Comparison of ENCODE assay signal across 12 mouse cellular contexts in genomic region chrX:37110881-37111193, GRCm38 (mm10). TPM values are rescaled to one million over a fixed set of nuclear protein-coding genes. Genes with fewer than 3 reads are reported as not detected.
A peak's percentile ranks its signal among the peaks of the same experiment; 100 is the strongest.
DNase-seq lines count a peak whose midpoint lies in the region; ATAC-seq and TF ChIP-seq lines count a peak whose summit lies in the region.
"Had no signal": no experiment of that assay in that cellular context is flagged by ENCODE, and none has a peak within 500 bp of the region (broad histone marks: within the 10 kb centered on the region; RNA-seq: fewer than 3 reads in every experiment).

No protein-coding gene starts in this region.

- H3K4me3 ChIP-seq in heart, embryonic 12.5 days, result no peak overlapping the region
- peak overlapping the region; percentile 84; the same call in 1 of the 2 replicates for H3K4me3 ChIP-seq in layer of hippocampus, adult 2 months
- H3K4me3 ChIP-seq in limb, embryonic 13.5 days, result no peak overlapping the region

- no peaks in the 10 kb centered on the region for H3K36me3 ChIP-seq in heart, embryonic 12.5 days
- H3K36me3 ChIP-seq in limb, embryonic 13.5 days, result no peaks in the 10 kb centered on the region; the same call in 1 of the 2 replicates
- H3K36me3 ChIP-seq: midbrain, embryonic 12.5 days had no signal

- H3K27ac ChIP-seq in heart, embryonic 12.5 days (ENCODE audit: poor library complexity, severe bottlenecking), result no peak overlapping the region
- 0 out of 2 replicates have a peak overlapping the region, but pooled peaks have one; percentile 48 for H3K27ac ChIP-seq in layer of hippocampus, adult 2 months
- no peak overlapping the region for H3K27ac ChIP-seq in limb, embryonic 13.5 days

- no peaks in the 10 kb centered on the region for H3K9me3 ChIP-seq in heart, embryonic 12.5 days (replicated peaks)
- no peaks in the 10 kb centered on the region for H3K9me3 ChIP-seq in limb, embryonic 13.5 days
- H3K9me3 ChIP-seq: midbrain, embryonic 12.5 days had no signal

- ATAC-seq in heart, embryonic 12.5 days (ENCODE audit: insufficient number of reproducible peaks, low FRiP score), result no peak
- ATAC-seq in limb, embryonic 13.5 days (ENCODE audit: low FRiP score, low read depth), result no peak

- no peak for DNase-seq in heart, postnatal 14 days
- no peak for DNase-seq in layer of hippocampus, adult 2 months (ENCODE audit: low spot score in 2 of 2)
- DNase-seq in layer of hippocampus, postnatal 14 days (ENCODE audit: low spot score in 2 of 2), result no peak
- DNase-seq in 416B (ENCODE audit: low read depth), result peak; percentile 21
- no peak for DNase-seq in urinary bladder, postnatal 14 days (ENCODE audit: low spot score)
- DNase-seq in kidney, postnatal 25 days, result no peak

- TF ChIP-seq CTCF in layer of hippocampus, adult 2 months (conservative IDR thresholded peaks at IDR 0.05), result no peak

- 68% methylated on average over 4 of the region's 4 CpGs for WGBS in heart, embryonic 12.5 days
- WGBS in limb, embryonic 13.5 days, result 80% methylated on average over 4 of the region's 4 CpGs

- H3K4me2 ChIP-seq in heart, embryonic 12.5 days, result peak overlapping the region; percentile 26; the same call in 1 of the 2 replicates
- peak overlapping the region; percentile 25; the same call in 1 of the 2 replicates for H3K4me2 ChIP-seq in limb, embryonic 13.5 days (replicated peaks)

- H3K9ac ChIP-seq in heart, embryonic 12.5 days, result no peak overlapping the region
- H3K9ac ChIP-seq in limb, embryonic 13.5 days, result no peak overlapping the region
- H3K9ac ChIP-seq: midbrain, embryonic 12.5 days had no signal

- H3K4me1 ChIP-seq in heart, embryonic 12.5 days (replicated peaks), result no peaks in the 10 kb centered on the region
- H3K4me1 ChIP-seq in limb, embryonic 13.5 days, result no peaks in the 10 kb centered on the region
- H3K4me1 ChIP-seq: midbrain, embryonic 12.5 days had no signal

- intact Hi-C loops in heart, postnatal 14 days (cut with DNase I), result no loop called here

- H3K27me3 ChIP-seq in heart, embryonic 12.5 days (replicated peaks), result peaks cover 7% of the 10 kb centered on the region
- peaks cover 5% of the 10 kb centered on the region; the same call in 1 of the 2 replicates for H3K27me3 ChIP-seq in limb, embryonic 13.5 days

RNA-seq across cellular contexts. Expression of gene Upf3b, which starts 0.7 kb away (rescaled TPM):
- 13.7 and 14.3 TPM in 2 replicates for polyA plus RNA-seq in heart, embryonic 12.5 days (2016; fragmentation: Nextera tagmentation; extraction: Ambion mirVana)
- total RNA-seq in heart, postnatal 14 days (2021), result 10 to 100 TPM in 1 of 2 experiments, 1 to 10 TPM in 1; 6.7 to 10.2 TPM
- total RNA-seq in layer of hippocampus, adult 2 months (2021), result 10 to 100 TPM; 18.9 to 20.5 TPM
- total RNA-seq in layer of hippocampus, postnatal 14 days (2021), result 10 to 100 TPM; 19.1 to 19.3 TPM
- 17.4 and 19.7 TPM in 2 replicates for polyA plus RNA-seq in limb, embryonic 13.5 days (2015; fragmentation: Nextera tagmentation; extraction: Ambion mirVana)

RNA-seq across cellular contexts. Expression of gene Nkap, which starts 15.8 kb away (rescaled TPM):
- polyA plus RNA-seq in heart, embryonic 12.5 days (2016; fragmentation: Nextera tagmentation; extraction: Ambion mirVana), result 14.9 and 16.1 TPM in 2 replicates
- total RNA-seq in heart, postnatal 14 days (2021), result 10 to 100 TPM in 1 of 2 experiments, 1 to 10 TPM in 1; 9.3 to 11.2 TPM
- total RNA-seq in layer of hippocampus, adult 2 months (2021), result 10 to 100 TPM; 13.5 to 15.2 TPM
- total RNA-seq in layer of hippocampus, postnatal 14 days (2021), result 10 to 100 TPM; 13.0 to 15.5 TPM
- polyA plus RNA-seq in limb, embryonic 13.5 days (2015; fragmentation: Nextera tagmentation; extraction: Ambion mirVana), result 16.4 and 16.6 TPM in 2 replicates

RNA-seq across cellular contexts. Expression of gene Rpl39, which starts 25.6 kb away (rescaled TPM):
- 434 and 437 TPM in 2 replicates for polyA plus RNA-seq in heart, embryonic 12.5 days (2016; fragmentation: Nextera tagmentation; extraction: Ambion mirVana)
- 100 to 1,000 TPM; 332 to 382 TPM for total RNA-seq in heart, postnatal 14 days (2021)
- total RNA-seq in layer of hippocampus, adult 2 months (2021), result 100 to 1,000 TPM; 227 to 242 TPM
- total RNA-seq in layer of hippocampus, postnatal 14 days (2021), result 100 to 1,000 TPM; 319 to 320 TPM
- 482 and 503 TPM in 2 replicates for polyA plus RNA-seq in limb, embryonic 13.5 days (2015; fragmentation: Nextera tagmentation; extraction: Ambion mirVana)

RNA-seq across cellular contexts. Expression of gene Akap14, which starts 57.8 kb away (rescaled TPM):
- not detected in 2 replicates for polyA plus RNA-seq in heart, embryonic 12.5 days (2016; fragmentation: Nextera tagmentation; extraction: Ambion mirVana)
- not detected for total RNA-seq in heart, postnatal 14 days (2021)
- under 1 TPM in 1 of 2 experiments, not detected in 1; 0.26 TPM for total RNA-seq in layer of hippocampus, adult 2 months (2021)
- total RNA-seq in layer of hippocampus, postnatal 14 days (2021), result under 1 TPM in 1 of 2 experiments, not detected in 1; 0.18 TPM
- polyA plus RNA-seq in limb, embryonic 13.5 days (2015; fragmentation: Nextera tagmentation; extraction: Ambion mirVana), result not detected in 2 replicates
- total RNA-seq: gastrocnemius, postnatal 4 days; left cerebral cortex, postnatal 10 days had no signal
- polyA plus RNA-seq: kidney, adult 2 months had no signal
